Mouse (Mus musculus): ENCODE measurements around the gene Gbgt1. TPM values are rescaled to one million over a fixed set of nuclear protein-coding genes. Genes with fewer than 3 reads are reported as not detected.
"Not testable (repeated sequence)": the region's sequence is repeated elsewhere in the genome, so short reads cannot be mapped to it uniquely, and the experiment has no call there.

The Gbgt1 gene
- polyA plus RNA-seq, 1 experiment = not detected

GRCm38 (mm10) chr2:28467860-28468485, 28.7 kb upstream of the Gbgt1 start, which contains the start of gene Mrps2:
Gene Mrps2, plus strand, starts transcription at chr2:28468066.
- Histone ChIP-seq H3K27ac (ENCODE audit: control insufficient read depth, insufficient read depth, low read depth, low read length, poor library complexity) (no peak within 1 kb of the TSS), H3K4me1 (ENCODE audit: control insufficient read depth, insufficient read depth, low read length) (no peaks in the 10 kb centered on the region; the same call in 1 of the 2 replicates), H3K4me3 (replicated peaks; ENCODE audit: control insufficient read depth, low read depth, low read length) (peak within 1 kb of the TSS; percentile 77)
- peak; percentile 72 for TF ChIP-seq CTCF (IDR thresholded peaks at IDR 0.05; ENCODE audit: control insufficient read depth, insufficient read depth, low read length)
- peak; percentile 68; the same call in 1 of the 2 replicates for TF ChIP-seq POLR2A (IDR thresholded peaks at IDR 0.05; ENCODE audit: borderline replicate concordance, control insufficient read depth, low read depth, low read length)
- WGBS = under 1% methylated on average over 52 of the region's 52 CpGs

GRCm38 (mm10) chr2:28468486-28469225, 28.0 kb upstream of the Gbgt1 start:
- Histone ChIP-seq H3K4me1 (ENCODE audit: control insufficient read depth, insufficient read depth, low read length) (no peaks in the 10 kb centered on the region; the same call in 1 of the 2 replicates), H3K4me3 (replicated peaks; ENCODE audit: control insufficient read depth, low read depth, low read length) (peak overlapping the region; percentile 77), H3K27ac (ENCODE audit: control insufficient read depth, insufficient read depth, low read depth, low read length, poor library complexity) (no peak overlapping the region)
- WGBS = 49% methylated on average over 18 of the region's 18 CpGs
- no peak for TF ChIP-seq POLR2A (IDR thresholded peaks at IDR 0.05; ENCODE audit: borderline replicate concordance, control insufficient read depth, low read depth, low read length)
- TF ChIP-seq CTCF (IDR thresholded peaks at IDR 0.05; ENCODE audit: control insufficient read depth, insufficient read depth, low read length) = no peak

- TF ChIP-seq CTCF (IDR thresholded peaks at IDR 0.05; ENCODE audit: control insufficient read depth, insufficient read depth, low read length) (no peak), POLR2A (IDR thresholded peaks at IDR 0.05; ENCODE audit: borderline replicate concordance, control insufficient read depth, low read depth, low read length) (no peak)
- Histone ChIP-seq H3K4me3 (replicated peaks; ENCODE audit: control insufficient read depth, low read depth, low read length) (no peak overlapping the region), H3K4me1 (ENCODE audit: control insufficient read depth, insufficient read depth, low read length) (no peaks in the 10 kb centered on the region; the same call in 1 of the 2 replicates), H3K27ac (ENCODE audit: control insufficient read depth, insufficient read depth, low read depth, low read length, poor library complexity) (no peak overlapping the region)
- WGBS = 94% methylated on average over 14 of the region's 14 CpGs
These were observed 27.2 kb upstream of the Gbgt1 start for GRCm38 (mm10) chr2:28469461-28469860.

GRCm38 (mm10) chr2:28470591-28470990, 26.1 kb upstream of the Gbgt1 start:
- Histone ChIP-seq H3K27ac (ENCODE audit: control insufficient read depth, insufficient read depth, low read depth, low read length, poor library complexity) (no peak overlapping the region), H3K4me3 (replicated peaks; ENCODE audit: control insufficient read depth, low read depth, low read length) (no peak overlapping the region), H3K4me1 (ENCODE audit: control insufficient read depth, insufficient read depth, low read length) (no peaks in the 10 kb centered on the region; the same call in 1 of the 2 replicates)
- TF ChIP-seq CTCF (IDR thresholded peaks at IDR 0.05; ENCODE audit: control insufficient read depth, insufficient read depth, low read length) (no peak), POLR2A (IDR thresholded peaks at IDR 0.05; ENCODE audit: borderline replicate concordance, control insufficient read depth, low read depth, low read length) (no peak)
- WGBS = 80% methylated on average over 2 of the region's 2 CpGs

- H3K4me1 ChIP-seq (ENCODE audit: control insufficient read depth, insufficient read depth, low read length); H3K27ac ChIP-seq (ENCODE audit: control insufficient read depth, insufficient read depth, low read depth, low read length, poor library complexity); H3K4me3 ChIP-seq (replicated peaks; ENCODE audit: control insufficient read depth, low read depth, low read length): not testable (repeated sequence)
- 90% methylated on average over 8 of the region's 8 CpGs for WGBS
These were observed 24.7 kb upstream of the Gbgt1 start for GRCm38 (mm10) chr2:28472011-28472410.

GRCm38 (mm10) chr2:28477993-28478392, 18.7 kb upstream of the Gbgt1 start:
- H3K4me1 ChIP-seq (ENCODE audit: control insufficient read depth, insufficient read depth, low read length) = not testable (repeated sequence)

GRCm38 (mm10) chr2:28479208-28480204, 17.2 kb upstream of the Gbgt1 start:
- Histone ChIP-seq H3K4me1 (ENCODE audit: control insufficient read depth, insufficient read depth, low read length) (no peaks in the 10 kb centered on the region), H3K4me3 (replicated peaks; ENCODE audit: control insufficient read depth, low read depth, low read length) (no peak overlapping the region), H3K27ac (ENCODE audit: control insufficient read depth, insufficient read depth, low read depth, low read length, poor library complexity) (no peak overlapping the region)
- WGBS = 75% methylated on average over 20 of the region's 20 CpGs
- no peak for TF ChIP-seq POLR2A (IDR thresholded peaks at IDR 0.05; ENCODE audit: borderline replicate concordance, control insufficient read depth, low read depth, low read length)
- TF ChIP-seq CTCF (IDR thresholded peaks at IDR 0.05; ENCODE audit: control insufficient read depth, insufficient read depth, low read length) = no peak

More at GRCm38 (mm10) chr2:28477993-28478392, 18.7 kb upstream of the Gbgt1 start:
- WGBS = 80% methylated on average over 5 of the region's 5 CpGs
- not testable (repeated sequence) for H3K4me3 ChIP-seq (replicated peaks; ENCODE audit: control insufficient read depth, low read depth, low read length); H3K27ac ChIP-seq (ENCODE audit: control insufficient read depth, insufficient read depth, low read depth, low read length, poor library complexity)

- TF ChIP-seq POLR2A (IDR thresholded peaks at IDR 0.05; ENCODE audit: borderline replicate concordance, control insufficient read depth, low read depth, low read length) (no peak), CTCF (IDR thresholded peaks at IDR 0.05; ENCODE audit: control insufficient read depth, insufficient read depth, low read length) (no peak)
- Histone ChIP-seq H3K4me1 (ENCODE audit: control insufficient read depth, insufficient read depth, low read length) (no peaks in the 10 kb centered on the region), H3K27ac (ENCODE audit: control insufficient read depth, insufficient read depth, low read depth, low read length, poor library complexity) (no peak overlapping the region), H3K4me3 (replicated peaks; ENCODE audit: control insufficient read depth, low read depth, low read length) (no peak overlapping the region)
- 70% methylated on average over 2 of the region's 2 CpGs for WGBS
These were observed 12.8 kb upstream of the Gbgt1 start for GRCm38 (mm10) chr2:28483861-28484260.

Measured in bone marrow, adult 2 months (tissue).